Mouse (Mus musculus): ENCODE measurements around the gene Csn1s2b.
"Not testable (repeated sequence)": the region's sequence is repeated elsewhere in the genome, so short reads cannot be mapped to it uniquely, and the experiment has no call there.

Gene Csn1s2b

DNA sequence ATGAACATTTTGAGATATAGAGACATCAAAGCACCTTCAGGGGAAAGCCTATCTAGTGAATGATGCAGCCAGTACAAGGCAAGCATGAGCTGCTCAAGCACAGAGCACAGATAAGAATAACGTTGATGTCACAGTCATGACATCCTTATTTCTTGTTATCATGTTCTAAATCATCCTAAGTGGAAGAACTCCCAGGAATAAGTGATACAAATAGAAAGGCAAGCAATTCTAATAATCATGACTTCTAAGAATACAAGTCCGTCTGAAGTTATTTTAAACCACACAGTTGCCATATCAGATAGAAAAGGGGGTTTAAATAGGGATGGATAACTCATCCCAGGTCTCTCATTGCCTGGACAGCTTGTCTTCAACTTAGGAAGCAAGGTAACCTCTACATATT, at the start of gene Csn1s2b:
TSS of gene Csn1s2b (plus strand) at position 301 of the 400 bp plus-strand sequence.
- no peak for DNase-seq (ENCODE audit: low spot score)

GRCm38 (mm10) chr5:87764546-87764945, 43.3 kb upstream of the Csn1s2b start:
- no peak for DNase-seq (ENCODE audit: low spot score)

GRCm38 (mm10) chr5:87772151-87772550, 35.7 kb upstream of the Csn1s2b start:
- not testable (repeated sequence) for DNase-seq (ENCODE audit: low spot score)

DNA sequence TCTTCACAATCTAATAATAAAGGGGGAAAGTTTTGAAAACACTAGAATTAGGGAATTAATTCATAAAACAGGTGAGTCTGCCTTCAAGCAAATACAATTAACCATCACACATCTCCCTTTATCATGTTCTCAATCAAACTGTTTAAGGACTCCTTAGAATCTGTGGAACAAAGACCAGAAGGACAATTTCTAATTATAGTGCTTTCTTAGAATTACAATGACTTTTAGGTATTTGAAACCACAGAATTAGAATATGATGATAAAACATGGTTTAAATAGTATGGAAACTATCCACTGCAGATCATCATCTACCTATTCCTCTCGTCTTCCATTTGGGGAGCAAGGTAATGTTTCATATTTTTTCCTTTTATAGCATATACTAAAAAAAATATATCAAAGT, 33.6 kb upstream of the Csn1s2b start, which contains the start of gene Csn1s2a:
TSS of gene Csn1s2a (plus strand) at position 301 of the 400 bp plus-strand sequence.
- DNase-seq (ENCODE audit: low spot score) = no peak

DNA sequence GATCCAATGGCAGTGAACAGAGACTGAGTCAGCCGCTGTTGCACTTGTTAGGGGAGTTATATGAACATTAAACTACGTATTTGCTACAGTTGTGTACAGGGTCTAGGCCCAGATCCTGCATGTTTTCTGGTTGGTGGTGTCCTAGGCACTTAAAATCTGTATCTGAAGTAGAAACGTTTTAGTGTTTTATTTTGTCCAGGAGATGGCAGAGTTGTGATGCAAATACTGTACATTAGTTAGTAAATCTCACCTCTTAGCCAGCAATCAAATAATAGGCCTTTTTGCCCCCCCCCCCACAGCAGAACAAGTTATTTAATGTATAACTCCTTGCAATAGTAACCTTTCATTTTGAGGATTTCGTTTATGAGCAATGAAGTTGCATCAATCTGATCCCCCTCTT, 25.2 kb upstream of the Csn1s2b start:
- DNase-seq (ENCODE audit: low spot score) = no peak

DNA sequence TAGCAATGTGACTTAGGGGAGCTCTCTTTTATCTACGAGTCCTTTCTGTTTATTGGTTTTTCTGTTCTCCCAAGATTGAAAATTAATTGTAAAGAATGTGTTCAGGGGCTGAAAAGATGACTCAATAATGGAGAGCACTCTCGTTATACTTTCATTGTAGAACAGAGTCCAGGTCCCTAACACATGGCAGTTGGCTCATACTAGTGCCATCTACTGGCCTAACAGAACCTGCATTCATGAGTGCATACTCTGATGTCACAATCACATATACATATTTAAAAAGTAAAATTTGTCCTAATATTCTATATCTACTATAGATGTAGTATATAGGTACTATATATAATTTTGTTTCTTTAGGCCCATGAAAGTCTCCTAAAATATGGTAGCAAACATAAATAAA, 1.4 kb downstream of the Csn1s2b start:
- no peak for DNase-seq (ENCODE audit: low spot score)

DNA sequence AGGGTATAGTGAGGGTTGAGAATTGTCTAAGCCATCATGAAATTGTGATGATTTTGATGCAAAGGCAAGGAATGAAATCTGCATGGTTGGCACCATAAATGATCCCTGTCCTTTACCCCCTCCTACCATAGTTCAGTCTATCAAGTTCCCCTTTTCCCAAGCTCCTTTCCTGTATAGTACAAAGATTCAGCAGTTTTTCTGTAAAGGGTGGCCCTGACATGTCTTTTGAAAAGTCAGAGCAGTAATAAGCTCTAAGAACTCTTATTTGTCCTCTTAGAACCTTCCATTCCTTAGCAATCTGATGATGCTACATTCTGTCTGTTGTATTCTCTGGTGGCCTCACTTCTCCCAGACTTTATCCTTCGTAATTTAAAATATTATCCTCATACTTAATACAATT, 17.5 kb downstream of the Csn1s2b start, which contains the start of gene Prr27:
TSS of gene Prr27 (plus strand) at position 301 of the 400 bp plus-strand sequence.
- no peak for DNase-seq (ENCODE audit: low spot score)

DNA sequence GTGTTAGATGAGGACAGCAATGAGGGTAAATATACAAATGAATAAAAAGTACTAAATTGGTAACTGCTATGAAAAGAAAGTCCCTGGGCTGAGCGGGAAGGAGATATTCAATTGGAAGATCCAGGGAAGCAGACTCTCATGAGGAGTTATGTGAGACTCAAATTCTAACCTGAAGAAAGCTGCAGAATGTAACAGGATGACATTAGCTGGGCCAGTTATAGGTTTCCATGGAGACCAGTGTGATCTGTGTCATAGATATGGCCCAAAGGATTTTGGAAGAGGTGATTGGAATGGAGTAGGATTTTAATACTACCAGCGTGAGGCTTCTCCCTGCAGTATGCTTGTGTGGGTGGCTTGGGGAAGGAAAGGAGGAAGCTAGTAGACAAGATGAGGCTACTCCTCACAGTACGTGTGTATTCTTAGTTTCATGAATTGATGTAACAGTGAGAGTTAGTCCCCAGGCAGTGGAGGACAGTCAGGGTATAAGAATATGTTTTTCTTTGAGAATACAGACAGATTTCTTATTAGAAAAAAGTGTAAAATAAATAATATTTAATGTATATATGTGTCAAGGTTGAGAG, 47.3 kb downstream of the Csn1s2b start:
- no peak for DNase-seq (ENCODE audit: low spot score)

DNA sequence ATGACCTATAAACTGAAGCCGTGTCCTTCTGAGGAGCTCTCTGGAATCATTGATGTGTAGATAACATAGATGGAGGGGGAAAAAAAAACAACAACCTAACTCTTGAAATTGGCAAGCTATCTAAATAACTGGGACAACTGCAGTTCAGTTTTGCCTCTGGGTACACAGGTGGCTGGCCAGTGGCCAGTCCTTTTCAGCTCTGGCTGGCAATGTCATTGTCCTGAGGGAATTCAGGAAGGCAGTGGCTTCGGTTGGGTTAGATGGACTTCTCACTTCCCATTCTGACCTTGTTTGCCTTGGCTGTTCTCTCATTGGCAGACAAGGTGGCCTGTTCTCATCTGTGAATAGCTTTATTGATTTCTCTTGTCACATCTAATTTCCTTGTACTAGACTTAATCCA, 62.2 kb downstream of the Csn1s2b start:
- no peak for DNase-seq (ENCODE audit: low spot score)

DNA sequence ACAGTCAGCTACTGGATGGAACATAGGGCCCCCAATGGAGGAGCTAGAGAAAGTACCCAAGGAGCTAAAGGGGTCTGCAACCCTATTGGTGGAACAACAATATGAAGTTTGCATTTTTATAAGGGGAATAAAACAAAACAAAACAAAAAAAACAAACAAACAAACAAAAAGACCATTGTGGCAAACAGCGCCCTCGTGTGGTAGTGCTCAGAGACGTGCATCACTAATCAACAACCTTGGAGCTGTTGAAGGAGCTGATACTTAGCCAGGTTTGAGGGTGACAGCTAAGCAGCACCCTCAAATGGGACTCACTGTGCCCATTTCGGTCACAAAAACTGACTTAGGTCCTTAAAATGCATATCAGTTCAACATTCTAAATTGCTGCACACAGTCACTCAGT, 63.5 kb downstream of the Csn1s2b start:
- DNase-seq (ENCODE audit: low spot score) = no peak
